Mouse (Mus musculus) frontal cortex, postnatal 25 days (tissue): Measurements from ENCODE around the gene Pcolce.
A peak's percentile ranks its signal among the peaks of the same experiment; 100 is the strongest.

Experiments
- DNase-seq, 2 experiments: peaks; one replicate each; pipeline ENCODE4 v3.0.0; 2022; ENCODE audit warnings: low spot score in 2 of 2

Pcolce gene

GRCm38 (mm10) chr5:137596601-137597261, 16.9 kb downstream of the Pcolce start:
- DNase-seq, result no peak

DNA sequence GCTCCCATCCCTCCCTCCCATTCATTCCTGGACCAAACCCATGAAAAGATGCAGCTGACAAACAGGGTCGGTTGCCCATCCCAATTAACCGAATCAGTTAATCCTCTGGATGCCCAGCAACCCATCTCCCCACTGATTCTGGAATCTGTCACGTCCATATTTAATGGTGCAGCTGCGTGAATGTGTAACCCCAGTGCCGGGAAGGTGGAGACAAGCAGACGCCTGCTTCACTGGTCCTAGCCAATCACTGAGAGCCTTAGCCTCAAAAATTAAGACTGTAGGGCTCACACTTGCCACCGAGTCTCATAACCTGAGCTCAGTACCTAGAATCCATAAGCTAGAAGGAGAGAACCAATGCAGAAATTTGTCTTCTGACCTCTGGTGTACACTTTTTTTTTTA, 17.7 kb downstream of the Pcolce start:
- DNase-seq, result no peak

GRCm38 (mm10) chr5:137590507-137590906, 23.1 kb downstream of the Pcolce start:
- DNase-seq, result no peak

DNA sequence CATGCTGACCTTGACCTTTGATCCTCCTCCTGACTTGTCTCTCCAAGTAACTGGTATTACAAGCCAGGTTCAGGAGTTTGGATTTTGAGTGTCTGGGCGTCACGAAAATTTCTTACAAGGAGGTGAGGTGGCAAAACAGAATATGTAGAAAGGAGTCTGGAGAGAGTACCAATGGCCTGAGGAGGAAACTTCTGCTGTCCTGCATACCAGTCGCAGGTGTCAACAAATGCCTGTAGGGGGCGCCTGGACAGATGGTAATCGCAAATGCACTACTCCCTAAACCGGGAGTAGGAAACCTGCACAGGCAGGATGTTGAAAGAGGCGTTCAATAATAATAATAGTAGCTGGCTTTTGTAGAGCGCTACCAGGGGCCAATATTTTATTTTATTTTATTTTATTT, 28.6 kb downstream of the Pcolce start:
- no peak for DNase-seq

GRCm38 (mm10) chr5:137583670-137584169, 29.9 kb downstream of the Pcolce start:
- peak in 1 of 2 experiments; percentile 46 for DNase-seq

DNA sequence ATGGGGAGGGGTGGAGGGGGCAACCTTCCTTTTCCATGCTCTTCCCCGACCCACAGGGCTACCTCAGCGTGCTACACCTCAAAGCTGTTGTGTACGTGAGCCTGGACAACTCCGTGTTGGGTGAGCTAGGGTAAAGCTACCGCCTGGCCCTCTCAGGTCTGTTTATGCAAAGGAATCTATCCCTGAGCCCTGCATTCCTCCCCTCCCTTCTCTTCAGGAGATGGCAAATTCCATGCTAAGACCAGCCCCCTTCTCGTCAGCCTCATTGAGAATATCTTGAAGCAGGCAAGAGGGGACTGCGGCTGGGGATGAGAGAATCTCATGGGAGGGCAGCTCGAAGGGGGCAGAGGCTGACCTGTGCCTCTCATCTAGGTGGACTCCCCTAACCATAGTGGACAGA, 30.9 kb downstream of the Pcolce start:
- no peak for DNase-seq

- no peak for DNase-seq
These were observed 33.3 kb downstream of the Pcolce start for GRCm38 (mm10) chr5:137580246-137580645.

GRCm38 (mm10) chr5:137574470-137574901, 39.1 kb downstream of the Pcolce start:
- DNase-seq, result peak; percentile 22 to 32

GRCm38 (mm10) chr5:137570691-137571586, 42.6 kb downstream of the Pcolce start:
- no peak for DNase-seq

GRCm38 (mm10) chr5:137570181-137570580, 43.4 kb downstream of the Pcolce start:
- no peak for DNase-seq

DNA sequence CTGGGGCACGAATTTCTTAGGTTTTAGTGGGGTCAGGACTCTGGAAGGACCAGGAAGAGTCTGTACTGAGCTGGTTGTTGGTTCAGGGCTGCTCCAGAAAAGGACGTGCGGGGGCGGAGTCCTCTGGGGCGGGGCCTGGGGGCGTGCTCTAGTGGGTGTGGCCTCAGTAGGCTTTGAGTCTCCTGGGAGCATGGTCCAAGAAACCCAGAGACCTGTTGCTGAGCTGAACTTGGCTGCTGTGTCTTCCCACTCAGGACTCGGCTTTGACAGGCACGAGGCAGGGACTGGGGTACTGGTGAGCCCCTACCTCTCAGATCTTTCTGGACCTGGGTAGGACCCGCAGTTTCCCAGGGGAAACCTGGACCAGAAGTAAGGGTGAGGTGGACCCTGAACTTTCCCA, 43.9 kb downstream of the Pcolce start, which contains the start of gene Tfr2:
Tfr2 (plus strand) TSS at position 176 of the 400 bp plus-strand sequence.
- DNase-seq, result no peak

- no peak for DNase-seq
These were observed 44.6 kb downstream of the Pcolce start for GRCm38 (mm10) chr5:137569031-137569430.

DNA sequence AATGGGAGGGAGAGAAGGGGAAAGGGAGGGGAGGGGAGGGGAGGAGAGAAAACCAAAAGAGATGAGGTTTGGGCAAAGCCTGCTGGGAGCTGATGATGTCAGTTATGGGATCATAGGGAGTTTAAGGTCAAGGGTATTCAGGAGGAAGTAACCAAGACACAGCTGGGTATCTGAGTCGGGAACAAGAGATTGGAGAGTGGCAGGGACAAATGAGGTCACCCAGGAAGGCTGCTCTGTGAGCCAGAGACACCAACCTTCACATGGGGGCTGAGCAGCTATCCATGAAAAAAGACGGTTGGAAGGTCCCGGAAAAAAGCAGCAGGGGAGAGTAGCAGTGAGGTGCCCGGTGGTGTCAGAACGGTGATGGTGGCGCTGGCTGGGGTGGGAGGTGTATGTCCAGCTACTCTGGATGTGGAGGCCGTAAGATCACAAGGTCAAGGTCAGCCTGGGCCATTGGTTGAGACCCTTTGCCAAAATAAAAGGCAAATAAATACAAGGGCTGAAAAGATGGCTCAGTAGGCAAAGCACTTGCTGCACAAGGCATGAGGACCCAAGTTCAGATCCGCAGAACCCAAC, 45.3 kb downstream of the Pcolce start:
- DNase-seq, result no peak

DNA sequence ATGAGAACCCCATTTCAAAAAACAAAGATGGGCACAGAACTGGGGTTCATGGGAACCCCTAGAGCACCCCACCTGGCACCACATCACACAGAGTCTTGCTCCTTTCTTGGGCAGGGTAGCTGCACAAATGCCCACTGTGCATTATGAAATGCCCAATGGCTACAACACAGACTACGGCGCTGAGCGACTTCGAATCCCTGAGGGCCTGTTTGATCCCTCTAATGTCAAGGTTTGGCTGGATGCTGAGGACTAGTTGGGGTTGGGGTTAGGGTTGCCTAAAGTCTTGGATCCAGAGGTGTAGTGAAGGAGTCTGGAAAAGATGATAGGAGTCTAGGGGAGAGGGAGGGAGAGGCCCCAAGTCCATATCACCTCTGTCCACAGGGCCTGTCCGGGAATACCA, 47.2 kb downstream of the Pcolce start:
- no peak for DNase-seq

GRCm38 (mm10) chr5:137565744-137566143, 47.8 kb downstream of the Pcolce start:
- DNase-seq, result no peak

- no peak for DNase-seq
These were observed 50.6 kb downstream of the Pcolce start for GRCm38 (mm10) chr5:137562965-137563364.

DNA sequence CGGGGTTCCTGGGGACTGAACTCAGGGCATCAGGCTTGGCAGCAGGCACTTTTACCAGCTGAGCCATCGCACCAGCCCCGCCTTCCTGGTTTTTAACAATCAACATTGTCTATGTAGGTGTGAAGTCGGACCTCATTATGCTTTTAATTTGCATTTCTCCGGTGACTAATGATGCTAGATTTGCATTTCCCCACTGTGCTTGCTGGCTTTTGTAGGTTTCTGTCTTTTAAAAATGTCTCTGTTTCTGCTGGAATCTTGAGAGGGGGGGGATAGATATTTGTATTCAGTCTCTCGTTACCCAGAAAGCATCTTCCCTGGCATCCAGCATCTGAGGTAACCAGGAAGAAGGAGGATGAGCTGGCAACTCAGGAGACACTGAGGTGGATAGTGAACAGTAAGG, 52.0 kb downstream of the Pcolce start:
- DNase-seq, result no peak
